Mouse (Mus musculus) spleen, postnatal 36 days (tissue): Measurements from ENCODE around the gene Nfkbib.

Source experiments
- DNase-seq, 2 experiments: peaks; one replicate each; pipeline ENCODE4 v3.0.0; 2022; ENCODE audit warnings: low spot score in 2 of 2, mixed read lengths in 1 of 2

The Nfkbib gene

DNA sequence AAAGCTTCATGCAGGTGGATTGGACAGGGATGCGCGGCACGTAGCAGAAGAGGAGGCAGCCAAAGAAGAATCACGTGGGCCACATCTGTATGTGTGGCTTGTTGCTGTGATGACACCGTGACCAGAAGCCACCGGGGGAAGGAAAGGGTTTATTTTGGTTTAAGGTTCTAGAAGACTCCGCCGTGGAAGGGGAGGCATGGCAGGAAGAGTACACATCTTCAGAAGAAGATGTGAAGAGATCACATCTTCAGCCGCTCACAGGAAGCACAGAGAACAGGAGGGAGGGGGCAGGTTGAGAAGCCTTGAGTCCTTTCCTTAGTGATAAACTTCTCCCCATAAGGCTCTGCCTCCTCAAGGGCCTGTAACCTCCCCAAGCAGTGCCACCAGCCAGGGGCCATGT is 32.7 kb upstream of the Nfkbib start:
- no peak for DNase-seq

- peak; percentile 79 to 85 for DNase-seq
These were observed 29.3 kb upstream of the Nfkbib start for GRCm38 (mm10) chr7:28796562-28796975.

DNA sequence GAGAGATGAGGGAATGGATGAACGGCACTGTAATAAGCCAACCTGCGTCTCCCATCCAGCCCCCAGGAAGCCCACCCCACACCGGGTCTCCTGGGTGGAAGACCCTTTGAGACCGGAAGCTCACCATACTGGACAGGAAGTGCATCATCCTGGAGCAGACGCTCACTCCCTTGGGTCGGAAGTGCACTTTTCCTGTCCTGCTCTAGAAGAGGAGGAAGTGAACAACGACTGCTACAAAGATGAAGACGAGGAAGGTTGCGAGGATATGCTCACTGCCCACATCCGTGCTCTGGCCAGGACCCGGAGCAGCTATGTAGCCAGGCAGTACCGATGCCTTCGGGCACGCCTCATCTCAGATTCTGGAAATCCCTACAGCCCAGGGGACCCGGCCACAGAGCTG is 28.5 kb upstream of the Nfkbib start:
- DNase-seq: peak; percentile 41 to 49

- DNase-seq: no peak
These were observed 27.2 kb upstream of the Nfkbib start for GRCm38 (mm10) chr7:28794496-28794895.

GRCm38 (mm10) chr7:28793834-28794233 is 26.5 kb upstream of the Nfkbib start:
- DNase-seq: peak; percentile 56 to 62

GRCm38 (mm10) chr7:28792391-28793185 is 25.3 kb upstream of the Nfkbib start:
- DNase-seq: peak; percentile 53 to 60

DNA sequence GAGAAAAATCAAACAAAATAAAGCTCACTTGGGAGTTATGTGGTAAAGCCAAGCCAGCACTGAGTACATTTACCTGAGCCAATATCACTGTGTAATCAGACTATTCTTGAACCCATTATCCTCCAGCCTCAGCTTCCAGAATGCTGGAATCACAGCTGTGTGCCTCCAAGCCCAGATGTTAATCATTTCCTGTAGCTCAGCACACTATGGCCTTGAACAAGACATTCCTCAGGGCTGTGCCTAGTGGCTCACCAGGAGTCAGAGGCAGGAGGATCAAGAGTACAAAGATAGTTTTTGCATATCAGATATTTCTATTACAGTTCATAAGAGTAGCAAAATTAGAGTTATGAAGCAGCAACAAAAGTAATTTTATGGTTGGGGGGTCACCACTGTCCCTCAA is 24.4 kb upstream of the Nfkbib start:
- no peak for DNase-seq

DNA sequence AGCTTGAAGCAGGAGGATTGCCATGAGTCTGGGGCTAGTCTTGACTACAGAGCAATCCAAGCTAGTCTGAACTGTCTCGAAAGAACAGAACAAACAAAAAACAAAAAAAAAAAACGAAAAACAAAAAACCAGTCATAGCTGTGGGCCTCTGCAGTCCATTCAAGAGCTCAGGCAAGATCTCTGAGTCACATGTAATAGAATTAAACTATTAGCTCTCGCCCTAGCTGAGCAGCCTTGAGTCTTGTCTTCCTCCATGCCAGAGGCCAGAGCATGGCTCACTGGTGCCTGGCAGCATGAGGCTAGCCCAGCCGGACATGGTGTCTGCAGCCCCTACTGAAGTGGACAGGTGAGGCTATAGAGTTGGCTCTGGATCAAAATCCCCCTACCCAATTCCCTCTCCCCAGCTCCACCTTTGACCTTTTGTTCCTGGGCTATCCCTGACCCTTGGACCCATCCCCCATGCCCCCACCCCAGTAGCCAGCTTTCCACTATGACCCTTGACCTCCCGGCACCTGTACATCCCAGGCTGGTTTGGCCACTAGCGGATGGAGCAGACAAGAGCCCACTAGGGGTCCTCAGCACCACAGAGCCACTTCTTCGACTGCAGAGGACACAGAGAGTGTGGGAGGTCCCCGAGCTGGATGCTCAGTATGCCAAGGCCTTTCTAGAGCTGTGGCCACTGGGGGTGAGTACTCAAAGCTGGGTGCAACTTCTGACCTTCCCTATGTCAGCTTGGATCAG is 22.9 kb upstream of the Nfkbib start:
- DNase-seq: no peak

DNA sequence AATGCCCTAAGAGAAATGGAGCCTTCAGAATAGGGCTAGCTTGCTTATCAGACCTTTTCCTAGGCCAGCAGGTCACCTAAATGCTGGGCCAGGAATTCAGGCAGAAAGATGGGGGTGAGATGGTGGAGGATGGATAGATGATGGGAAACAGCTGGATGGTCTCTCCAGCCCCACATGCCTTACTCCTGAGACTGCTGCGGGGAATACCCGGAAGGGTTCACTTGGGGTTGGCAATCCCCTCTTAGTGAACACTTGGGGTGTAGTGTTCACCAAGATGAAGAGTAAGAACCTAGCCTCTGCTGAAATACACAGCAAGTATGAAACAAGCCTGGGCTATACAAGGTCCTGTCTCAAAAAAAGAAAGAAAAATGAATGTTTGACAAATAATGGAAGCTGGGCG is 21.9 kb upstream of the Nfkbib start:
- DNase-seq: no peak

- peak; percentile 94 to 95 for DNase-seq
These were observed 21.2 kb upstream of the Nfkbib start, which contains the start of gene Rinl for GRCm38 (mm10) chr7:28788307-28789195. Rinl (plus strand) TSS chr7:28788969.

DNA sequence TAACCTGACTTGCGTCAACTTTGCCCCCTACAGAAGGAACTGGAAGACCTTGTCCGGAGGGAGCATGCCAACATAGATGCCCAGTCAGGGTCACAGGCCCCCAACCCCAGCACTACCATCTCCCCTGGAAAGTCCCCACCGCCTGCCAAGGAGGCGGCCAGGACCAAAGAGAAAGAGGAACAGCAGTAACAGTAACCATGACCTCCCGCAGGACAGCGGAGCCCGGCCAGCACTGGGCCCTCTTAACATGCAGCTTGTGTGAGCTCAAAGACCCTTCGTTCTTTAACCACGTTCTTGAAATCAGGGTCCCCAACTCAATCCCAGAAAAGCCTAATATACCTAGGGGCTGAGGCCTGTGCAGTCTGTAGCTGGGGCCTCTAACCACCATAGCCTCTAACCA is 20.6 kb upstream of the Nfkbib start:
- peak; percentile 43 to 55 for DNase-seq

- DNase-seq: no peak
These were observed 17.8 kb upstream of the Nfkbib start for GRCm38 (mm10) chr7:28785161-28785560.

GRCm38 (mm10) chr7:28781261-28781663 is 13.9 kb upstream of the Nfkbib start:
- DNase-seq: peak; percentile 84 to 85

DNA sequence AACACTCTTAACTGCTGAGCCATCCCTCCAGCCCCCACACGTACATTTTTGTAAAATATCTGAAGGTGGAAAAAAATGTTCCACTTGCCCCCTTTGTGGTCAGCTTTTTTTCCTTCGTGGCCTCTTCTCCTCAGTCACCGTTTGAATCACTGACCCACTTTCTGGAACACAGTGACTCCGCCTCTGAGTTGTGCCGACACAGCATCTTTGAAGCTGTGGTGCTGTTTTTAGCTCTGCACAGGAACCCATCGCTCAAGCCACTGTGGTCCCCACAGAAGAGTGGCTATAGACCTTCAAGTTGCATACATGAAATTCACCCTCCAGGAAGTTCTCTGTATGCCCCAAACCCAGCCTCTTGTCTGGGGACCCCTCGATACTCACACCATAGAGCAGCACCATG is 13.5 kb upstream of the Nfkbib start:
- DNase-seq: peak; percentile 69 to 72

DNA sequence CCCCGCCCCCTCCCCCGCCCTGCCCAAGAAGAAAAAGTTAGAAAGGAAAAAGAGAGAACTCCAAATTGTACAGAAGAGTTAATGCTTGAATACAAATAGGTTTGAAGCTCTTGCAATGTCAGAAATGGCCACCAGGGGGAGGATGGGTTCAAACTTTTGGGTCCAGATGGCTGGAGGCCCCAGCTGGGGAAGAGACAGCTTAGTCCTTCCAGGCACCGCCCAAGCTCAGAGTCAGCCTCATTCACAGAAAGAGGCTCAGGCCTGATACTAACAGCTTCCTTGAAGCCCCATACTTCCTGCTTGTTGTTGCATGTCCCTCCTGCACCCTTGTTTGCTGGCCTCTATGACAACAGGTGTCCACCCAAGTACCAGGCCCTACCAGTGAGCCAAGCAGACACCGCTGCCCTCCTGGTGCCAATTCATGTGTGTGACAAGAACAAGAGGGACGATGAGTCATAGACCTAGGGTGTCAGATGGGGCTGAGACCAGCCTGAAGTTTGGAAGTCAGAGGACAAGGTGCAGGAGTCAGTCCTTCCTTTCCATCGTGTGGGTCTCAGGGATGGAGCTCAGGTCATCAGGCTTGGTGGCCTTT is 12.9 kb upstream of the Nfkbib start:
- peak; percentile 85 to 92 for DNase-seq

GRCm38 (mm10) chr7:28778825-28779224 is 11.5 kb upstream of the Nfkbib start:
- DNase-seq: no peak

GRCm38 (mm10) chr7:28775129-28775528 is 7.8 kb upstream of the Nfkbib start:
- no peak for DNase-seq

GRCm38 (mm10) chr7:28774164-28774563 is 6.9 kb upstream of the Nfkbib start:
- no peak for DNase-seq

GRCm38 (mm10) chr7:28773163-28773562 is 5.9 kb upstream of the Nfkbib start:
- DNase-seq: no peak

- DNase-seq: no peak
These were observed 4.6 kb upstream of the Nfkbib start for GRCm38 (mm10) chr7:28771867-28772266.

DNA sequence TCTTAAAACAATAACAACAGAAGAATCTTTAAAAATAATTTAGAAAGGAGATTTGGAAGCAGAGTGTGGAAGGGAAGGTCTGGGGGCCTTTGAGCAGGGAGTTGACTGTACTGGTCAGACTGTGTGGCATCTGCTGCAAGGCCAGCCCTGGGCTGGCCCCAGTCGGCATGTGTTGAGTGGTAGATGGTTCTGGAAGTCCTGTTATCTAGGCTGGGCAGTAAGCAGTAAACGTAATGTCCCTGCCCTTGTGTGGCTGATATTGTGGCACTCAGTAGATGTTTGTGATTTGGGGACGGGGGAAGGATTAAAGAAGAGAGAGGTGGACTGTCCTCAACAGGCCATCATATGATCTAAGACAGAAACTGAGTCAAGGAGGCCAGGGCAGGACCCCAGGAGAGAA is 3.0 kb upstream of the Nfkbib start:
- no peak for DNase-seq
